Mouse (Mus musculus) myocyte (in vitro differentiated cells): Measurements from ENCODE around the gene Fcho1. TPM values are rescaled to one million over a fixed set of nuclear protein-coding genes. Genes with fewer than 3 reads are reported as not detected.

Source experiments
- H3K27me3 ChIP-seq: one replicate; pipeline ENCODE4 v1.6.1; 2011; ENCODE audit not compliant: control insufficient read depth, insufficient read depth, insufficient read length
- H3K36me3 ChIP-seq: one replicate; pipeline ENCODE4 v1.6.1; 2011; ENCODE audit not compliant: control insufficient read depth, insufficient read depth
- H3K4me2 ChIP-seq: one replicate; pipeline ENCODE4 v1.6.1; 2011; ENCODE audit warnings: low read depth, control low read depth
- H3K4me3 ChIP-seq: one replicate; pipeline ENCODE4 v1.5.1; 2011; ENCODE audit warnings: mild to moderate bottlenecking, control low read depth, moderate library complexity
- H3K79me2 ChIP-seq: one replicate; pipeline ENCODE4 v1.6.1; 2011; ENCODE audit not compliant: control insufficient read depth, insufficient read depth
- H3ac ChIP-seq: one replicate; pipeline ENCODE4 v1.6.1; 2011; ENCODE audit not compliant: control insufficient read depth, insufficient read length
- CEBPB ChIP-seq: IDR thresholded peaks from 2 replicates; pipeline ENCODE4 v1.6.1; 2011; ENCODE audit warnings: mild to moderate bottlenecking, moderate library complexity; ENCODE audit not compliant: poor library complexity, insufficient read depth, severe bottlenecking
- E2F4 ChIP-seq: IDR thresholded peaks from one replicate; pipeline ENCODE4 v1.6.1; 2011; ENCODE audit warnings: mild to moderate bottlenecking, control low read depth, moderate library complexity; ENCODE audit not compliant: insufficient read depth
- MAX ChIP-seq: IDR thresholded peaks from one replicate; pipeline ENCODE4 v1.6.1; 2011; ENCODE audit warnings: low read depth, mild to moderate bottlenecking, control low read depth
- MYOD1 ChIP-seq, 3 experiments: IDR thresholded peaks; one replicate each; pipeline ENCODE4 v1.6.1; 2011; ENCODE audit warnings: control low read depth in 2 of 3, low read depth in 2 of 3, mild to moderate bottlenecking in 2 of 3, moderate library complexity in 1 of 3; ENCODE audit not compliant: insufficient read length in 2 of 3, control insufficient read depth in 1 of 3
- MYOG ChIP-seq, 3 experiments: IDR thresholded peaks; one replicate each; pipeline ENCODE4 v1.6.1; 2011; ENCODE audit warnings: control low read depth in 2 of 3, low read depth in 2 of 3, mild to moderate bottlenecking in 2 of 3; ENCODE audit not compliant: insufficient read length in 2 of 3, control insufficient read depth in 1 of 3, insufficient read depth in 1 of 3
- POLR2A ChIP-seq: IDR thresholded peaks from one replicate; pipeline ENCODE4 v1.6.1; 2011; ENCODE audit warnings: low read depth, mild to moderate bottlenecking, control low read depth, moderate library complexity; ENCODE audit not compliant: insufficient read length
- POLR2AphosphoS2 ChIP-seq: IDR thresholded peaks from one replicate; pipeline ENCODE4 v1.6.1; 2011; ENCODE audit warnings: low read depth, control low read depth; ENCODE audit not compliant: insufficient read length
- REST ChIP-seq: IDR thresholded peaks from one replicate; pipeline ENCODE4 v1.6.1; 2011; ENCODE audit warnings: mild to moderate bottlenecking, control low read depth, moderate library complexity; ENCODE audit not compliant: insufficient read depth, insufficient read length
- SRF ChIP-seq: IDR thresholded peaks from one replicate; pipeline ENCODE4 v1.6.1; 2011; ENCODE audit warnings: low read depth; ENCODE audit not compliant: control insufficient read depth, insufficient read length
- TCF12 ChIP-seq: IDR thresholded peaks from one replicate; pipeline ENCODE4 v1.6.1; 2011; ENCODE audit warnings: mild to moderate bottlenecking, control low read depth; ENCODE audit not compliant: poor library complexity, insufficient read depth, severe bottlenecking
- TCF3 ChIP-seq: IDR thresholded peaks from one replicate; pipeline ENCODE4 v1.6.1; 2011; ENCODE audit warnings: low read depth, control low read depth; ENCODE audit not compliant: insufficient read length
- USF1 ChIP-seq: IDR thresholded peaks from one replicate; pipeline ENCODE4 v1.6.1; 2011; ENCODE audit warnings: low read depth, mild to moderate bottlenecking, control low read depth, moderate library complexity
- polyA plus RNA-seq: library from polyadenylated mRNA; unstranded; fragments of >200 nt; fragmentation: generic; extraction: Trizol; gene quantifications from one replicate; pipeline ENCODE4 v1.2.1, GENCODE M21; 2012; ENCODE audit warnings: missing spikeins

Gene Fcho1
- polyA plus RNA-seq, 1 experiment: not detected

- H3K79me2 ChIP-seq: no peaks in the 10 kb centered on the region
- no peak for TF ChIP-seq TCF3
- TF ChIP-seq USF1: no peak
- TF ChIP-seq REST: no peak
- peaks cover 18% of the 10 kb centered on the region for H3K27me3 ChIP-seq
Measured at GRCm38 (mm10) chr8:71681369-71681915, 44.1 kb downstream of the Fcho1 start.

GRCm38 (mm10) chr8:71680471-71680870 is 45.0 kb downstream of the Fcho1 start:
- Histone ChIP-seq H3K27me3 (peaks cover 8% of the 10 kb centered on the region), H3K79me2 (no peaks in the 10 kb centered on the region), H3K4me2 (no peak overlapping the region), H3K4me3 (no peak overlapping the region), H3ac (no peak overlapping the region), H3K36me3 (no peaks in the 10 kb centered on the region)
- TF ChIP-seq TCF12: no peak

More at GRCm38 (mm10) chr8:71681369-71681915, 44.1 kb downstream of the Fcho1 start:
- Histone ChIP-seq H3K36me3 (no peaks in the 10 kb centered on the region), H3ac (no peak overlapping the region), H3K4me3 (no peak overlapping the region), H3K4me2 (no peak overlapping the region)

- no peak overlapping the region for H3K4me3 ChIP-seq
- no peak overlapping the region for H3ac ChIP-seq
- H3K36me3 ChIP-seq: no peaks in the 10 kb centered on the region
- no peak overlapping the region for H3K4me2 ChIP-seq
- peaks cover 6% of the 10 kb centered on the region for H3K27me3 ChIP-seq
- no peaks in the 10 kb centered on the region for H3K79me2 ChIP-seq
- no peak for TF ChIP-seq E2F4
- no peak for TF ChIP-seq CEBPB
- no peak for TF ChIP-seq TCF3
- no peak for TF ChIP-seq TCF12
- TF ChIP-seq SRF: no peak
Measured at GRCm38 (mm10) chr8:71679550-71680168, 45.9 kb downstream of the Fcho1 start.

- H3K36me3 ChIP-seq: no peaks in the 10 kb centered on the region
- H3K27me3 ChIP-seq: peaks cover 5% of the 10 kb centered on the region
- H3K4me3 ChIP-seq: no peak overlapping the region
- H3K4me2 ChIP-seq: no peak overlapping the region
- TF ChIP-seq E2F4: no peak
- TF ChIP-seq POLR2AphosphoS2: no peak
- no peak for TF ChIP-seq MYOD1 (IDR thresholded peaks at IDR 0.05; ENCODE audit: control insufficient read depth in 1 of 3, insufficient read length in 2 of 3, low read depth in 2 of 3)
- no peak for TF ChIP-seq TCF12
- no peak for TF ChIP-seq CEBPB
- TF ChIP-seq REST: no peak
- no peak for TF ChIP-seq MAX
- no peak for TF ChIP-seq MYOG (IDR thresholded peaks at IDR 0.05; ENCODE audit: control insufficient read depth in 1 of 3, insufficient read depth in 1 of 3, insufficient read length in 2 of 3, low read depth in 2 of 3)
- no peak for TF ChIP-seq USF1
- no peak for TF ChIP-seq POLR2A
- no peak for TF ChIP-seq TCF3
- TF ChIP-seq SRF: no peak
- H3K79me2 ChIP-seq: no peaks in the 10 kb centered on the region
- no peak overlapping the region for H3ac ChIP-seq
Measured at GRCm38 (mm10) chr8:71679116-71679515, 46.4 kb downstream of the Fcho1 start.

GRCm38 (mm10) chr8:71678216-71678615 is 47.3 kb downstream of the Fcho1 start:
- no peak overlapping the region for H3K4me3 ChIP-seq
- H3K36me3 ChIP-seq: no peaks in the 10 kb centered on the region
- TF ChIP-seq POLR2AphosphoS2: no peak
- TF ChIP-seq TCF3: no peak
- H3K27me3 ChIP-seq: no peaks in the 10 kb centered on the region
- H3K4me2 ChIP-seq: no peak overlapping the region
- H3ac ChIP-seq: no peak overlapping the region
- no peaks in the 10 kb centered on the region for H3K79me2 ChIP-seq

GRCm38 (mm10) chr8:71677555-71677954 is 48.0 kb downstream of the Fcho1 start:
- Histone ChIP-seq H3K4me2 (no peak overlapping the region), H3K4me3 (no peak overlapping the region)

More at GRCm38 (mm10) chr8:71677555-71677954, 48.0 kb downstream of the Fcho1 start:
- no peak for TF ChIP-seq CEBPB
- TF ChIP-seq E2F4: no peak
- no peak for TF ChIP-seq TCF12
- no peaks in the 10 kb centered on the region for H3K27me3 ChIP-seq
- no peak overlapping the region for H3ac ChIP-seq
- H3K79me2 ChIP-seq: no peaks in the 10 kb centered on the region
- H3K36me3 ChIP-seq: no peaks in the 10 kb centered on the region
